Mouse (Mus musculus) MEL (cell line): ENCODE data around the gene Slco2b1.

Source experiments
- CHD2 ChIP-seq: IDR thresholded peaks from 2 replicates; pipeline ENCODE4 v1.6.1; 2011; ENCODE audit warnings: low read length, improper control_type of control experiment
- HCFC1 ChIP-seq: IDR thresholded peaks from 2 replicates; pipeline ENCODE4 v1.6.1; 2012; ENCODE audit warnings: low read depth, mild to moderate bottlenecking, inconsistent platforms, low read length, improper control_type of control experiment, moderate library complexity
- POLR2A ChIP-seq, 2 experiments: IDR thresholded peaks; 2 replicates each; pipeline ENCODE4 v1.6.1; 2011 to 2012; ENCODE audit warnings: low read length in 2 of 2, mild to moderate bottlenecking in 2 of 2, control low read depth in 1 of 2, improper control_type of control experiment in 1 of 2, low read depth in 1 of 2, moderate library complexity in 1 of 2; ENCODE audit not compliant: control insufficient read depth in 1 of 2, insufficient read depth in 1 of 2, poor library complexity in 1 of 2
- UBTF ChIP-seq: IDR thresholded peaks from 2 replicates; pipeline ENCODE4 v1.6.1; 2012; ENCODE audit warnings: low read depth, mild to moderate bottlenecking, inconsistent platforms, low read length, improper control_type of control experiment, moderate library complexity, borderline replicate concordance; ENCODE audit not compliant: insufficient read depth

GRCm38 (mm10) chr7:99659379-99660029, 51.6 kb downstream of the Slco2b1 start:
- no peak for TF ChIP-seq HCFC1
- TF ChIP-seq CHD2, result no peak
- TF ChIP-seq UBTF, result no peak
- TF ChIP-seq POLR2A (IDR thresholded peaks at IDR 0.05; ENCODE audit: control insufficient read depth in 1 of 2, insufficient read depth in 1 of 2, low read depth in 1 of 2, low read length in 2 of 2, poor library complexity in 1 of 2), result no peak
